Mouse (Mus musculus): Measurements from ENCODE around the gene Rnf213. TPM values are rescaled to one million over a fixed set of nuclear protein-coding genes. Genes with fewer than 3 reads are reported as not detected.
A peak's percentile ranks its signal among the peaks of the same experiment; 100 is the strongest.
"Not testable (repeated sequence)": the region's sequence is repeated elsewhere in the genome, so short reads cannot be mapped to it uniquely, and the experiment has no call there.

Gene Rnf213
- total RNA-seq (2017) = 74.5 and 78.2 TPM in 2 replicates

DNA sequence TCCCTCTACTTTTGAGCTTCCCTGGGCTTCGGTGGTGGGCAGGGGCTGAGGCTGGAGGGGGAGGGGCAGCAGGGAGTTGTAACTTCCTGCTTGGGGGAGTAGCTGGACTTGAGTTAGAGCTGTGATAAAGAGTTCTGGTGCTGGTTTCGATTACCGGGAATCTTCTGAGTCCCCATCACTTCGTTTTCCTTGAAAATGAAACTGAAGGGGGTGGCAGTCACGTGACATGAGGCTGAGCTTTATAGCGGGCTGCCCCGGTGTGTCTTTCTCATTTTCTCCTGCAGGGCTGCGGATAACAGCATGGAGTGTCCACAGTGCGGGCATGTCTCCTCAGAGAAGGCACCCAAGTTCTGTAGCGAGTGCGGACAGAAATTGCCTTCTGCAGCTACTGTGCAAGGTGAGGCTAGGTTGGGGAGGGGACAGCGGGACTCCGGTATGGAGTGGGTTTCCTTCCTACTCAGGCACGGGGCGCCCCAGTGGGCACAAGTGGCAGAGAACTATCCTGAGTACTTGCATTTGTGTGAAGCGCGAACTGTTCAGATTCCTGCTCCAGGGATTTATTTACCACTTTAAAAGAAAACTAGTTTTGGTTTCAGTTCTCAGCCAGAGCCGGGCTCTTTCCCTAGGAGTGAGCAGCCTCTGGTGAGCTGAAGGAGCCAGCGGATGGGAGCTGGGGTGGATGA lies at the start of gene Rnf213:
Gene Rnf213 (plus strand): TSS at position 301 of the 683 bp plus-strand sequence.
- ATAC-seq (replicated peaks; ENCODE audit: low read depth, poor library complexity, severe bottlenecking) = peak; percentile 41

DNA sequence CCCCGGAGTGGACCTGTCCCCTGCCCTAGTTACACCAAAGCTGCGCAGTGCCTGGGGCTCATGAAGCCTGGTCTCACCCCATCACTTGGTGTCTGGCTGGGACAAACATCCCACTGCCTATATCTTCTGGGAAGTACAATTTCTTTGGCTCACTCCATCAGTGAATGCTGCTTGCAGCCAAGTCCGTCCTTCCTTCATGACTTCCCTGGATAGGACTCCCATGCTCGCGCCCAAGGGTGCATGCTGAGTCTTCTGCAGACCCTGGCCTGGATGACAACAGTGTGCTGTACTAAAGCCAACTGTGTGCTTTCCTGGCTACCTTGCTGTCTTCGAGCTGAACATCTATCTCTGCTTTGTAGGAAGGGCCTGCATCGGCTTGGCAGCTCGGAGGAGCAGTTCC lies 48.7 kb upstream of the Rnf213 start:
- no peak for ATAC-seq (replicated peaks; ENCODE audit: low read depth, poor library complexity, severe bottlenecking)

DNA sequence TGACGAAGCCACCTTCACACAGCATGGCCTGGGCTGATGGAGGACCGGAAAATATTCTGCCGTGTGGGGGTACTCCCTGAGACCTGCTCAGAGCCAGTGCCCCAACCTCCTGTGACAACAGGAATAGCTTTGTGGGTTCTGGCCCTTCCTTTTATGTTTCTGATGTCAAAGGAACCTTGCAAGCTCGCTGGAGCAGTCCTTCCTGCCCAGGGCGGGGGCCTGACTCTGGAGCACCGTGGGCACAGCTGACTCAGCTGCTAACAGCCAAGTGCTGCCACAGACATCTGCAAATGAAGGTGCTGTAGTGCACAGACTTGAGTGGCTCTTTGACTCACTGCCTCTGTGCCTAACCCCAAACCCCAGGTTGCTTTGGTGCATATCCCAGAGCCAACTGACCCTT lies 48.0 kb upstream of the Rnf213 start:
- peak; percentile 49 for ATAC-seq (replicated peaks; ENCODE audit: low read depth, poor library complexity, severe bottlenecking)

DNA sequence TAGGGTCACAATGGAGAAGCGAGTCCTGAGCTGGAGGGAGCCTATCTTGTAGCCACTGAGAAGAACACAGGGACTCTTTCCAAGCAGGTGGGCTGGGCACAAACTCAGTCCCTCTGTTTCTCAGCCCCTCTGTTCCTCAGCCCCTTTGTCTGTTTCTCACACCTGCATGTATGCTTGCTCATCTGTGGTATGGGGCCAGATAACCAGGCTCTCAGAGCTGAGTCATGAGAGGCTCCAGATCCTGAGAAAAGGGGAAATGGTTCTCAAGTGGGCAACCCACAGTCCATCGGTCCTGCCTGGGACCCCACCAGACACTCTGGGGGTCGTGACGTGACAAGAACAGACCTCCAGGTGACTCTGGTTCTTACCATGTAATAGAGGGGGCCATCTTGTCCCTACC lies 45.8 kb upstream of the Rnf213 start:
- peak; percentile 38 for ATAC-seq (replicated peaks; ENCODE audit: low read depth, poor library complexity, severe bottlenecking)

DNA sequence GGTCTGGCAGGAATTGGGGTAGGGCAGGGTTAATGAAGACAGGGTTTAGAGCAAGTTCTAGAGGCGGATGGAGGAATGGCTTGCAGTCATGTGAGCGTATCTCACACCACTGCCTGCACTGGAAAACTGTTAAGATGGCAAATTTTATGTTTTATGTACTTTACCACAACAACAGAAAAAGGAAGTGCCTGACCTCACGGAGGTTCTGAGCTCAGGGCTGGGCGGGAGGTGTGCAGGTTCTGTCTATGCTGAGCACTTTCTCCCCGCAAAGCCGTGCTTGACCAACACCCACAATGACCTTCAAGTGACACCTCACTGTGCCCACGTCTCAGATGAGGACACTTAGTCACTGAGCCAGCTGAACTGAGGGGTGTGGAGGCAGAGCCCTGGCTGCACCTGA lies 40.8 kb upstream of the Rnf213 start:
- peak; percentile 23 for ATAC-seq (replicated peaks; ENCODE audit: low read depth, poor library complexity, severe bottlenecking)

DNA sequence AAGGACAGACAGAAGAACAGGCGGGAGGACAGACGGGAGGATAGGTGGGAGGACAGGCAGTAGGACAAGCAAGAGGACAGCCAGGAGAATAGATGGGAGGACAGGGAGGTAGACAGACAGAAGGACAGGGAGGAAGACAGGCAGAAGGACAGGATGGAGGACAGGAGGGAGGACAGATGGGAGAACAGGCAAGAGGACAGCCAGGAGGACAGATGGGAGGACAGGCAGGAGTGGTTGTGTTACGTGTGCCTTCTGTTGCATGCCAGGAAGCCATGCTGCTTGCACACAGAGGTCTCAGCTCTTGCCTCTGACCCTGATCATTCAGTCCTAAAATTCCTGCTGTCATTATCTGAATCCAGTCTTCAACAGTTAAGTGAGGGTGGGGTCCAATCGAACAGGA lies 39.0 kb upstream of the Rnf213 start:
- no peak for ATAC-seq (replicated peaks; ENCODE audit: low read depth, poor library complexity, severe bottlenecking)

DNA sequence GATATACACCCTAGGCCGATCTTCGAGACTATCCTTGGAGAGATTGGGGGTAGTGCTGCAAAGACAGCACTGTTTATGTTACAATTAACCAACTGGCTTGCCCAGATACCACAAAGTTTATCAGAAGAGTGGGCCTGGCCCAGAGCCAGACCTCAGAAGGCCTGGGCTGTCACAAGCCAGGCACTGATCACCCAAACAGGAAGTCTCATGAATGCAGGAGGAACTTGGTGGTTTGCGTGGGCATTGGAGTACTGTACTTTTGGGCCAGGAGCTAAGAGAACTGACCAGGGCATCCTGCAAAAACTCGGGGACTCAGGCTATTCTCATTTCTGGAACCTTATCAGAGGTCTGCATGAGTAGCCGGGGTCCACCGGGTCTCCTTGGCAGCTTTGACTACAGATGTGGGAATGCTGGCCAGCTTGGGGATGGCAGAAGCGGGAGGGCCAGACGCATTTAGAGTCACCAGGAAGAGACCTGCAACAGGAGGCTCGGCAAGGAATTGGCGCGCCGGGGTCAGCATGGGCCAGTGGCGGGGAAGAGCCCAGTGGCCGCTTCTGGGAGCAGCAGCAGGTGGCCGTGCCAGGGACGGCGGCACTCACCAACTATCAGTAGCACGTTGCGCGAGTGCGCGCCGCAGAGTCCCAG lies 38.0 kb upstream of the Rnf213 start:
- ATAC-seq (replicated peaks; ENCODE audit: low read depth, poor library complexity, severe bottlenecking) = peak; percentile 79

DNA sequence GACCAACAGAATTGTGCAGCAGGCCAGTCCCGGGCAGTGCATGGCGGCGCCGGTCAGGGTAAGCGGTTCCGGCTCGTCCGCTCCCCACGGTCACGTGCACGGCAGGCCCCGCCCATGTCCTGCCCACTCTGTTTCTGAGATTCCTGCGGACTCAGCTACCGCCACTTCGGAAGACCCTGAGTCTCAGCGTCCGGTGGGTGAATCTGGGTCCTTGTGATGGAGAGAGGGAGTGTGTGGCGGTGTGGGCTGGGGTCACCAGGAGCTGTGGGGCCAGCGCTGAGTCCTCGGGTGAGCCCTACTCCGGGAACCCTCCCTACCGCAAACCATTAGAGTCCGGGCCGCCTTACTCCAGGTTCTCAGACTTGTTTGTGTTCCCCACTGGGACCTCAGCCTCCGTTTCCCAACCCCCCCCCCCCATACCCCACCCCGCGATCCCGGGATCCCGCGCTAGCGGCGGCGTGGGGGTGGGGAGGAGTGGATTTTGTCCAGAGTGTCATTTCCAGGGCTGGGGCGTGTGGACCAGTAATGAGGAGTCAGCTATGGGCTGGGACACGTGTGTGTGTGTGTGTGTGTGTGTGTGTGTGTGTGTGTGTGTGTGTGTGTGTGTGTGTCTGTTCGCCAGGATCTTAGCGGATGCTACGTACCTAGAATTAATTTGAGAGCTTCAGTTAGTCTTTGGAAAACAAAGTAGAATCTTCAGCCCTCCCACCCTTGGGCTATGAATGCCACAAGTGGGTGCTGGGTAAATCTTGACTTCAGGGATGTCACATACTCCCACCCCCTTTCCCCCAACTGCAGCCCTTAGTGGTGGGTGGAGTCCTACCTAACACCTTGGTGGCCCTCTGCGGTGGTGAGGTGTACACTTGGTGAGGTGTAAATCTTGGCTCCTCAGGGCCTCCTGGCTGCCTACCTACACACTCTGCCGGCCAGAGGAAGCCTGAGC lies 37.2 kb upstream of the Rnf213 start, which contains the start of the genes Sgsh and Slc26a11:
Gene Sgsh (minus strand): TSS at position 94 of the 943 bp plus-strand sequence.
Gene Slc26a11 (plus strand): TSS at position 115 of the 943 bp plus-strand sequence.
- ATAC-seq (replicated peaks; ENCODE audit: low read depth, poor library complexity, severe bottlenecking) = peak; percentile 36

DNA sequence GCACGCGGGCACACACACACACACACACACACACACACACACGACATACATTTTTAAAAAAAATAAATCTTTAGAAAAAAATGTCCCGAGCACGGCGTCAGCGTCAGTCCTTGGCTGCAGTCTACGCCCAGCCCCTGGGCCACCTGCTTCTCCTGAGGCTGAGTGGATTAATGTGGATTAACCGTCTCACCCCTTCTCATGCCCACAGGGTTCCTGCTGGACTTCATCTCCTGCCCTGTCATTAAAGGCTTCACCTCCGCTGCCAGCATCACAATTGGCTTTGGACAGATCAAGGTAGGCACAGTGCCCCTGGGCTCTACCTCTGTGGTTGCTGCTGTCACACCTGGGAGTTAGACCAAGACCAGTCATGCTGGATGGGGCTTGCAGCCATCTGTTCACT lies 33.8 kb upstream of the Rnf213 start:
- no peak for ATAC-seq (replicated peaks; ENCODE audit: low read depth, poor library complexity, severe bottlenecking)

DNA sequence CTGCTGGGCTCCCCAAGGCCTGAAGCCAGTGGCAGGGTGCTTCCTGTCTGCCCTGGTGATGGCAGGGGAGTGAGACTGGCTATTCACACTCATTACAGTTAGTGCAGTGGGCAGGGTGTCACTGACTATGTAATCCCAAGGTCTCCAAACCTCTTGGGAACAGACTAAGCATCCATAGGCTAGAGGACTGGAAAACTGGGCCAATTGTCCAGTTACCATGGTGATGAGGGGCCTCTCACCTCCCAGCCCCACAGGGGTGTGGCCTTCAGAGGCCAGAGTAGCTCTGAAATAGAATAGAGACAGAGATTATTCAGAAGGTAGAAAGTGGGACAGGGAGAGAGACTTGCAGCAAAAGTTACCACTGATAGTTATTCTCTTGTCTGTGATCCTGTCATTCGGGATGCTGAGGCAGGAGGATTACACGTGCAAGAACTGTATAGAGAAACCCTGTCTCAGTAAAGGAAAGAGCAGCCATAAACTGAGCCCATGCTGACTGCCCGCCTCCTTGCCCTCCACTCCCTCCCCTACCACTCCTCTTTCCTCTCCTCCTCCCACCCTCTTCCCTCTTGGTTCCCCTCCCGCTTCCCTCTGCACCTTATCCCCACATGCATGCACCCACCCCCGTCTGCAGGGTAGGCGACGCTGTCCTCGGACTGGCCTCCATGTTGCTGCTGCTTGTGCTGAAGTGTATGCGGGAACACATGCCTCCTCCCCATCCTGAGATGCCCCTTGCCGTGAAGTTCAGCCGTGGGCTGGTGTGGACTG lies 29.9 kb upstream of the Rnf213 start:
- peak; percentile 31 for ATAC-seq (replicated peaks; ENCODE audit: low read depth, poor library complexity, severe bottlenecking)

DNA sequence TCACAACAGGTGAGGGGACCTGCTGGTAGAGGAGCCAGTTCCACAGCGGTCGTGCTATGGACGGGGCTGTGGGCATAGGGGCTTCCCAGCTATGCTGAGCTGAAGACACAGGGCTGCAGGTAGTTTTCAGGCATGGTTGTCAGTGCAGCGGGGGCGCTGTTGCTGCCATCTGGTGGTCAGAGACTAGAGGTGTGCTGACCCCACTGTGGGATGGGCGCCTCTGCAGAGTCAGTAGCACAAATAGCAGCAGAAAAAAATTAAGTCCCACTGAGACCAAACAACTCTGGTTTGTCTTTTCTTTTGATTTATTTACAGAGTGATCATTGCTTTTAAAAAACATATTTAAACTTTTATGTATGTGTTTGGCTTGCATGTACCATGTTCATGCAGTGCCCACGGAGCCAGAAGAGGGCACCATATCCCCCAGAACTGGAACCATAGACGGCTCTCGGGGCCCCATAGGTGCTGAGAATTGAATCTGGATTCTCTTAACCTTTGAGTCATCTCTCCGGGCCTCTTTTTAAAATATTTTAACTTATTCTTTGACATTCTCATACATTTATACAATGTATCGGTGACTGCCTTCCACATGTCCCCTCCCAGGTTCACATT lies 29.3 kb upstream of the Rnf213 start:
- ATAC-seq (replicated peaks; ENCODE audit: low read depth, poor library complexity, severe bottlenecking) = peak; percentile 97

DNA sequence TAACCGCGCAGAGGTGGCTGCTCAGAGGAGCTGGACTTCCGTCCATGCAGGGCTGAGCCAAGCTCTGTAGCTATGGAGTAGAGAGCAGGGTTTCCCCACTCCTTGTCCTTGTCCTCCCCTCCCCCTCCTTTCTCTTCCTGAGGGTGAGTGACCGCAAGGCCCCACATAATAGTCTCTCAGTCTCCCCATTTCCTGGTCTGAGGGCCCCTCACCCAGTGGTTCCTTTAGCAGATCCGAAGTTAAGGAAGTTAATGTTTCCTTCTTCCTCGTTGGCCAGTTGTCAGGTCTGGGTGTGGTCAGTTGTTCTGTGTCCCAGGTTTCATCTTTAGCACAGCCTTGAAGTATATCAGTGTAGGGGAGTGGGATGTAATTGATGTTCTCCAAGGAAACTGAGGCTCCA lies 17.5 kb upstream of the Rnf213 start:
- ATAC-seq (replicated peaks; ENCODE audit: low read depth, poor library complexity, severe bottlenecking) = peak; percentile 51

DNA sequence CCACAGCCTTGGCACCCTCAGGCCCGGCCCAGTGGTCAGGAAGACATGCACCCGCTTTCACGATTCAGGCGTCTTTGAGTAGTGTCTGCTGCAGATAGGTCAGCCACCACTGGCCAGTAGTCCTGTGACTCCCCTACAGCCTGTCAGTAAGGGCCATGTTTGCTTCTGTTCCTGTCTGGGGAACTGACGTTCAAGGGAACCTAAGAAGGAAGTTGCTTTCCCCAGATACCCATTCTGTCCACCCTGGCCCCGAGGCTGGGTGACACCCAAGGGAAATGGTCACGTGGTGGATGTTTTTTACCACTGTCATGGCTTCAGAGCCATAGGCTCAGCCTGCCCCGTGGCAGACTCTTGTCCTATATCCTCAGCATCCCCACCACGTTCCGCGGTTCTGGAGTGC lies 15.6 kb upstream of the Rnf213 start:
- ATAC-seq (replicated peaks; ENCODE audit: low read depth, poor library complexity, severe bottlenecking) = peak; percentile 30; the same call in 1 of the 2 replicates

DNA sequence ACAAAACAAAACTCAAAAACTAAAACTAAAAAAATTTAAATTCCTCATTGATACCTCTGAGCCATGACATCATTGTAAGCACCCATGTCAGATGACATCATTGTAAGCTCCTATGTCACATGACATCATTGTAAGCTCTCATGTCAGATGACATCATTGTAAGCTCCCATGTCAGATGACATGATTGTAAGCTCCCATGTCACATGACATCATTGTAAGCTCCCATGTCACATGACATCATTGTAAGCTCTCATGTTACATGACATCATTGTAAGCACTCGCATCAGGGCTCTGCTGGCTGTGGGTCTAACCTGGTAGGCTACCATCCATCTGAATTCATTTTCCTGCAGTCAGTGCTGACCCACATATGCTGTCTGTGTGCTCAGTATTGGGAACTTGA lies 14.3 kb upstream of the Rnf213 start:
- ATAC-seq (replicated peaks; ENCODE audit: low read depth, poor library complexity, severe bottlenecking) = no peak

DNA sequence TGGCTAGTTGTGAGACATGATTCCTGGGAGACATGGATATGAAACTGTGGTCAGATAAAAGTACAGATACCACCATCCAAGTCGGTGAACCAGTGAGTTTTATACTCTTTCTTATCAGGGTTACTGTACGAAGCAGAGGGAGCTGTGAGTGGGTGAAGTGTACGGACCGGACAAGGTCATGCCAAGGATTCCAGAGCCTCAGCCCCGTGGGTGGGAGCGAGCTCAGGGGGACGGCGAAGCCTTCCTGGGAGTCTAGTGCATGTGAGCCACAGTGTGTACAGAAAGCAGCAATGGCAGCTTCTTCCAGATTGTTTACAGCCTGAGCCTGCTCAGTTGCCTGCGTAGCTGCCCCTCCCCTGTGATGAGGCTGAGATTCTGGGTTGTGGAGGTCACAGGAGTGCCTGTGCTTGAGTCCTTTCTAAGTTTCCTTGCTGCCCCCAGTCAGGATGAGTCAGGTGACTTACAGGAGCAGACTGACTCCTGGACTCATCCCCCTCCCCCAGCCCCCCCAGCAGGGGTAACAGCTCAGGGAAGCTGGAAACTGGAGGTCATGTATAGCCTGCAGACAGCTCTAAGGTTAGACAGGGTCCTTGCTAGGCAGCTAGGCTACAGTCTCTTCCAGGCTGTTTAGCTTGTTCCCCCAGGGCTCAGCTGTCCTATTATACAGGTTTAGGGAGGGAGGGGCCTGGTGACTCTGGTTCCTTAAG lies 11.1 kb upstream of the Rnf213 start:
- ATAC-seq (replicated peaks; ENCODE audit: low read depth, poor library complexity, severe bottlenecking) = no peak

DNA sequence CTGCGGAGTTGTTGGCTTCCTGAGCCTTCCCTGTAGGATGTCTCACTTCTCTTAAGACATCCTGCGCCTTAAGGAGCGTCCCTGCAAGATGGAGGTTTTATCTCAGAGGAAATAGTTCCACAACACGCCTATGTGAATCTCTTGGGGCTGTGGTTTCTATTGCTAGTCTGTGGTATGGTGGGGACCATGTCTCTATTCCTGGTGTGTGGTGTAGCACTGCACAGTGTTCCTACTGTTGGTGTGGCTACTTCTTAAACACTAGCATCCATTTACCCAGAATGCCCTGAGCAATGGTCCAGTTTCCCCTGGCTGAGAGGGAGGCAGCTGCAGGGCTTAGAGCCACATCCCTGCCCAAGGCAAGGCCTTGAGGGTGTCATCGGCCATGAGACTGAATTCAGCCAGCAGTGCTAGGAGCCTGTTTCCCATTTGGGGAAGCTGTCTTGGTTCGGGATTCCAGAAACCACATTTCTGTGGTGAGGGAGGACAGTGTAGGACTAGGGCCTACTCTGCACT lies 10.5 kb upstream of the Rnf213 start:
- peak; percentile 57 for ATAC-seq (replicated peaks; ENCODE audit: low read depth, poor library complexity, severe bottlenecking)

DNA sequence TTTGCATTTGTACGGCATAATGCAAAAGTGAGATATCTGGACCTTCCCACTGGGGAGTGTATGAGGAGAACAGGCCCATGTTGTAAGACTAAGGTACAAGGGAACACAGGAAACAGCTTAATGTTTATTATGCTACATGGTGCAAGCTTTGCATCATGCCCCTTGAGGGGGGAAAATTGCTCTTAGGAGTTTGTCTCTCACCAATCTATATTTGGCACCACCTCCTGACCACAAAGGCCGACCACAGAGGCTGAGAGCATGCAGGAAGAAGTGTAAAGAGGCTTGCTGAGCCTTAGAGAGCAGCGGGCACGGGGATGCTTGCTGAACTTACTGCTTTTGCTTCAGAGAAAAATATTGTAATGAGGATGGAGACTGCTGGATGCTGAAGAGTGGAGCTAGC lies 8.0 kb upstream of the Rnf213 start:
- ATAC-seq (replicated peaks; ENCODE audit: low read depth, poor library complexity, severe bottlenecking) = peak; percentile 75

DNA sequence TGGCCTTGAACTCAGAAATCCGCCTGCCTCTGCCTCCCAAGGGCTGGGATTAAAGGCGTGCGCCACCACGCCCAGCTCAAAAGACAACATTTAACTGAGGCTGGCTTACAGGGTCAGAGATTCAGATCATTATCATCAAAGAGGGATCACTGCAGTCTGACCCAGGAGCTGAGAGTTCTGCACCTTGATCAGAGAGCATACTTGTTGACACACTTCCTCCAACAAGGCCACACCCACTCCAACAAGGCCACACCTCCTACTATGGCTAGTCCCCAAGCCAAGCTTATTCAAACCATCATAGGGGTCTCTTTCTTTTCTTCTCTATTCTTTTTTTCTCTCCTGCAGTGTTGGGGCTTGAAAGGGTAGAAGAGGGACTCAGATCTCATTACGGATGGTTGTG lies 6.6 kb upstream of the Rnf213 start:
- no peak for ATAC-seq (replicated peaks; ENCODE audit: low read depth, poor library complexity, severe bottlenecking)

DNA sequence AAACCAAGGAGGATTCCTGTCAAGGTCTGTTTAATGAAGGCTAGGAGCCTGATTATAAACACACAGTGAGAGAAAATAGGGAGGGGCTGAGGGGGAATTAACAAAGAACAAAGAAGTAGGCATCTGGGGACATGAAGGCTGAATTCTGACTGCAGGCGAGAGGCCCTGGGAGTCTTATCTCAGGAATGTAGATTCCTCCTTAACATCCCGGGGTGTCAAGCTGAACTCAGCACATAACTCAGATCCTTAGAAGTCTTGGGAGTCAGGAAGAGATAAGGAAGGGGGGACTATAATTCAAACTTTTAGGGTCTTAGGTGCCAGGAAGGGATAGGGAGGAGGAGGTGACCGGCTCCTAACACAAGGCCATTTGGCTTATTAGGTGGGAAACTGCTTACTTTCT lies 5.6 kb upstream of the Rnf213 start:
- not testable (repeated sequence) for ATAC-seq (replicated peaks; ENCODE audit: low read depth, poor library complexity, severe bottlenecking)

Data from common myeloid progenitor, adult 5-6 weeks (primary cell).